23 mouse cellular contexts compared by ENCODE assay signal in the genomic region with DNA sequence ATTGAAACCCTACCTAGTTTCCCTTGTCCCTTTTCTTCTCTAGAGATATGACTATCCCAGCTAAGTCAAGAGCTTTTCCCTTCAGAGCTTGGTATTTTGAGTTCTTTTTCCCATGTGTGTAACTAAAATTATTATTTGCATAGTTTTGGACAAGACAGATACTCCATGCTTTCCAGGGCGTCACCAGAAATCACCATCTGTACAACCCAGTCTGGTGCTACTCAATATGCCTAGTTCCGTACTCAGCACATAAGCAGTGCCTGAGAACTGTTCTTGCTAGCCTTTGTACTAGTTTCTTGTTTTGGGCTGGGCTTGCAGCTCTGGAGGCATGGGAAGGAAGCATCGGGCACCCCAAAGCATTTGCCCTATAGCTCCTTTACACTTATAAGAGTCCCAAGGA. TPM values are rescaled to one million over a fixed set of nuclear protein-coding genes. Genes with fewer than 3 reads are reported as not detected.
"Had no signal": no experiment of that assay in that cellular context is flagged by ENCODE, and none has a peak within 500 bp of the region (broad histone marks: within the 10 kb centered on the region; RNA-seq: fewer than 3 reads in every experiment).

No protein-coding gene starts in this region.

- DNase-seq: kidney, adult 2 months; kidney, postnatal 10 days; kidney, postnatal 36 days; liver, embryonic 13.5 days; lung, adult 2 months; lung, postnatal 14 days; lung, postnatal 4 days; midbrain, embryonic 14.5 days; thymus, adult 2 months; thymus, postnatal 25 days had no signal

- H3K4me1 ChIP-seq: kidney, embryonic 15.5 days; liver, embryonic 13.5 days had no signal

- H3K4me3 ChIP-seq: kidney, embryonic 15.5 days; liver, embryonic 13.5 days had no signal

- H3K9me3 ChIP-seq: kidney, embryonic 15.5 days; liver, embryonic 13.5 days had no signal

- H3K27ac ChIP-seq: kidney, embryonic 15.5 days; liver, embryonic 13.5 days had no signal

- ATAC-seq: intestine, postnatal 0 days had no signal

- H3K4me2 ChIP-seq: kidney, embryonic 15.5 days; liver, embryonic 13.5 days; midbrain, embryonic 11.5 days had no signal

- H3K36me3 ChIP-seq: kidney, embryonic 15.5 days; liver, embryonic 13.5 days had no signal

- H3K9ac ChIP-seq: kidney, embryonic 15.5 days; liver, embryonic 13.5 days had no signal

- H3K27me3 ChIP-seq: kidney, embryonic 15.5 days; liver, embryonic 13.5 days had no signal

RNA-seq across cellular contexts. Expression of gene Capn13, which starts 19.0 kb away (rescaled TPM):
- total RNA-seq: layer of hippocampus, postnatal 14 days; left cerebral cortex, adult 18-20 months; left cerebral cortex, postnatal 25 days; megakaryocyte-erythroid progenitor cell, adult 5-6 weeks; midbrain, postnatal 0 days had no signal
- polyA plus RNA-seq: kidney, embryonic 15.5 days; limb, embryonic 11.5 days; limb, embryonic 14.5 days; liver, embryonic 13.5 days; liver, embryonic 16.5 days; lung, embryonic 16.5 days; midbrain, embryonic 11.5 days; midbrain, embryonic 14.5 days; spleen, adult 2 months had no signal
